Mouse (Mus musculus) adrenal gland (tissue): ENCODE data around the gene Abcg2.
"Not testable (repeated sequence)": the region's sequence is repeated elsewhere in the genome, so short reads cannot be mapped to it uniquely, and the experiment has no call there.

Source experiments
- intact Hi-C: fragments of 180-260 bp; cut with DNase I; formaldehyde crosslinking; loops from one replicate; pipeline ENCODE4 v1.15.1; 2025
- long read RNA-seq, 2 experiments: library from polyadenylated mRNA; unstranded; transcript quantifications; one replicate each; pipeline ENCODE4 v2.0.0; 2020; ENCODE audit warnings: borderline replicate concordance in 1 of 2; ENCODE audit not compliant: insufficient replicate concordance in 1 of 2

Gene Abcg2
- long read RNA-seq, experiment 1, full-length matches to known transcripts, result 16 of 19 reads
- long read RNA-seq, experiment 1, partial matches to known transcripts, result 2 of 19 reads
- long read RNA-seq, experiment 1, other reads (novel, unspliced or antisense), result 1 of 19 reads
- long read RNA-seq, experiment 2, full-length matches to known transcripts, result 21 of 29 reads
- long read RNA-seq, experiment 2, partial matches to known transcripts, result 2 of 29 reads
- long read RNA-seq, experiment 2, other reads (novel, unspliced or antisense), result 6 of 29 reads

DNA sequence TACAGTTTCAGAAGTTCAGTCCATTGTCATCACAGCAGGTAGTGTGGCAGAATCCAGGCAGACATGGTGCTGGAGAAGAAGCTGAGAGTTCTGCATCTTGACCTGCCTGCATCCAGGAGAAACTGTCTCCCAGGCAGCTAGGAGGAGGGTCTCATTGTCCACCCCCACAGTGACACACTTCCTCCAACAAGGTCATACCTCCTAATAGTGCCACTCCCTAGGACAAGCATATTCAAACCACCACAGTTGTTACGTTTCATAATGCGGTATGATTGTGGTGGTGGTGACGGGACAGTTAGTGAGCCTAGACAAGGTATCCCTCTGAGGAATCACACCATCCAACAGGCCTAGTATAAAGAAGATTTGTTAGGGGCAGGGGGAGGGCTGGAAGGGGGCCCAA, at the start of gene Abcg2:
Abcg2 (plus strand) TSS at position 301 of the 400 bp plus-strand sequence.
- intact Hi-C loops, result not testable (repeated sequence)

DNA sequence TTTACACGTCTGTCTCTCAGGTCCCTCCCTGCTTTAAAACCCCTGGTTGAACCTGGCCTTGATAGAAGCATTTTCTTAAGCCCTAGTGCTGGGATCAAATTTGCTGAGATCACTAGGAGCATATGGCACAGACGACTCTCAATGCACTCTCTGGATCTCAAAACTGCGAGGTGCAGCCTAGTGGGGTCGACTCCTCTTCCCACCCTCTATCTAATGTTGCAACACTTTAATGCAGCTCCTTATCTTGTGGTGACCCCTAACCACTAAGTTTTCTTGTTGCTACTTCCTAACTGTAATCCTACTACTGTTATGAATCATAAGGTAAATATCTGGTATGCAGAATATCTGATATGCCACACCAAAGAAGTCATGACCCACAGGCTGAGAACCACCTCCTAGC, 44.1 kb upstream of the Abcg2 start:
- intact Hi-C loops, result loop anchor here (10.0 kb wide), 1 partner anchor 55 kb away; no protein-coding TSS in a partner anchor

DNA sequence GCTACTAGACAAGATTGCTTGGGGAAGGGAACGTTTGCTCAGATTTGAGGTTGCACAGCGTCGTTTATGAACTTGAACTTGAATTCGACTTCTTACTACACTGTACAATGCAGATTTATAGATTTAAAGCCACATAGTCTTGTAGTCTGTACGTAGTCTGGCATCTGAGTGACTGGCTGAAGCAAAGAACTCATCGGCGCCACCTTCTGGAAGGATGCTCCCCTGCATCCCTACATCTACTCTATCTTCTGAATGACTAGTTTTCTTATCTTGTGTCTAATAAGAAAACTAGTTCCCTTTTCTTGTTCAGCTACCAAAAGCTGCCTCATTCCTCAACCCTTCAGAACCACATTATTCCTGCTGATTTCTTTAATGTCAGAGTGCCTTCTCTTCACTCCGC, 41.5 kb upstream of the Abcg2 start:
- intact Hi-C loops, result loop anchor here (10.0 kb wide), 1 partner anchor 52 kb away; no protein-coding TSS in a partner anchor

DNA sequence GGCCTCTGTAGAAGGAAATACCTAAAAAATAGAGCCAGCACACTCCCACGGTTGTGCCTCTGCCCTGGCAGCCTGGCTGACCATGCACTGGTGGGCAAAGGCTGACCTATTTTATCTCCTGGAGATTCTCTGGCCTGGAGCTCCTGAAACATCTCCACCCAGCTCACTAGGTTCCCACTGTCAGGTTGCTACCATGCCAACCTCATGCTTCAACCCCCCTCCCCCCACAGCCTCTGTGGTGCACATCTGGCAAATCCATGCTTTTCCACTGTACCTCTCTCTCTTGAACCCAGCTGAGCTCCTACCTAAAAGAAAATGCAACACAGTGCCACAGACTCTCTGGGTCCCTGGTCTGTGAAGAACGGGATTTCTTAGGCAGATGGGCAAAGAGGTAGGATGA, 39.4 kb upstream of the Abcg2 start:
- intact Hi-C loops, result loop anchor here (10.0 kb wide), 1 partner anchor 50 kb away; no protein-coding TSS in a partner anchor

DNA sequence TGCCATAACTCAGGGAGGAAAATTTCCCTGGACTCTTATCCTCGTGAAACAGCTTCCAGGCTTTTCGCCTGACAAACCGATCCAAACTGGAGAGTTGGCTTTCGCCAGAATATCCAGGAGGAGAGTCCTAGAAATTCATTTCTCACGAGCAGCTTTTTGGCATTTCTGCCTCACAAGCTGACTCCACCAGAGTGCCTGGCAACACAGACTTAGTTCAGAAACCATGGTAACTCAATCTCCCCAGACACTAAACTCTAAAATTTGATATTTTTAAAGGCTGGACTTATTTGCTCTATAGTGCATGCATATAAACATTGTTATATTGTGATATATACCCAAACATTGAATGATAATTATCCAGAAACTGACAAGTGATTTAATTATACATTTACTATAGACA, 38.3 kb upstream of the Abcg2 start:
- intact Hi-C loops, result loop anchor here (2.0 to 10.0 kb wide), 2 partner anchors 49 to 225 kb away; no protein-coding TSS in a partner anchor

DNA sequence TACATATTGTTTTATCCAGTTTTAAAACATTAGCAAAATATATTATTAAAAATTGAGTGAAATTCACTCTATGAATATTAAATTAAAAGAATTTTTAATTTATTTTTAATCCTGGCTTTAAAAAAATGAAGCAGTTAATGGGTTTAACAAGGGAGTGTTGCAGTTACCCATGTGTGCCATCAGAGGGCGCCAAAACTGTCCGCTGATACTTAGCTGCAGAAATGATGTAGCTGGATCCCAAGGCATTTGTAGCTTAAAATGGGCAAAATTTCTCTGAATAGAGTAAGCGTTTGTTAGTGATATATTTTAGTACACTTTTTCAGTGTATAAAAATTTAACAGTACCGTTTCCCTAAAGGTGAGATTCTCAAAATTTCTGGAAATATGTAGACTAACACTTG, 37.5 kb upstream of the Abcg2 start:
- intact Hi-C loops, result loop anchor here (2.0 to 10.0 kb wide), 2 partner anchors 48 to 224 kb away; no protein-coding TSS in a partner anchor

DNA sequence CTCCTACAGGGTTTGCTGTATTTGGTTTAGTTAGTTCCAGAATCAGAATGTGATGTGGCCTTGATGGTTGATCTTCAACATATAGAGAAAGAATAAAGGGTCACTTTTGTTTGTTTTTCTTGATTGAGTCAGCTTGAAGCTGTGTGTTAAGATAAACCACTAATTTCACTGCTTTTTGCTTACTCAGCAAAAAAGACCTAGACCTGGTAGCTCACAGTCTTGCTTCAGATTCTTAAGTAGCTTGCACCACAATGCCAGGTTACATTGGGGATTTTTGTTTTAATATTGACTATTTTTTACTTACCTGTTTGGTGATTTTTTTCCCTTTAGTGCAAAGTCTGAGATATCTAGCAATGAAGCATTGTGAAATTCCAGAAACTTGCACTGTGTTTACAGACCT, 30.5 kb upstream of the Abcg2 start:
- intact Hi-C loops, result not testable (repeated sequence)

DNA sequence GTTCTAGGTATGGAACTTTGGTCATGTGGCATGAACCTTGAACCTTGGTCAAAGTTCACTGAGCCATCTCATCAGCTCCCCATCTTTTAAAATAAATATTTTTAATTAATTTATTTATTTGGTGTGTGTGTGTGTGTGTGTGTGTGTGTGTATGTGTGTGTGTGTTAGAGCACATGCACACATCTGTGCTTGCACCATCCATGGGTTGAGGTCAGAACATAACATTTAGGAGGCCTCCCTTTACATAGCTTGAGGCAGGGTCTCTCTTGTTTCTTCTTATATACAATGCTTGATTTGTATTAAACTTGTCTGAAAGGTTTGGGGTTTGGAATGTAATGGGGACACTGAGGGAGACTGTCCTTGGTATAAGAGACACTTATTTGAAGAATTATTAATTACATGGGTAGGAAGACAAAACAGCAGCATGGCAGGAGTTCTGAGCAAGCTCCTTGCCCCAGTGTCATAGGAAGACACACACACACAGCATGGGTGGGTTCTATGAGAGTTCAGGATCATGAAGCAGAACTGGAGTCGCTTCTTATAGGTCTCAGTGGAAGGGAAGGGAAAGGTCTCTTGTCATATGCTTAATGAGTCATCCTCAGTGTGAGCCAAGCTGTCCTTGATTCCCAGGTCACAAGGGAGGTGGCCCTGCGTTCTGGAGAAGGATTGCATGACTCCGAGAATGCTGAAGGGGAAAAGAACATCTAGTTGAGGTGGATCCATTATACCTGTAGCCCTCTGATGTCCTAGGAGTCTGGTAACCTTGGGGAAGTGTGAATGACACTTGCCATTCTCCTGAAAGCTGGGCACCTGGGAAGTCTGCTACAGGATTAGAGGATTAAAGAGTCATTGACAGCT, 9.9 kb downstream of the Abcg2 start:
- intact Hi-C loops, result loop anchor here (10.0 kb wide), 1 partner anchor 49 kb away; no protein-coding TSS in a partner anchor

DNA sequence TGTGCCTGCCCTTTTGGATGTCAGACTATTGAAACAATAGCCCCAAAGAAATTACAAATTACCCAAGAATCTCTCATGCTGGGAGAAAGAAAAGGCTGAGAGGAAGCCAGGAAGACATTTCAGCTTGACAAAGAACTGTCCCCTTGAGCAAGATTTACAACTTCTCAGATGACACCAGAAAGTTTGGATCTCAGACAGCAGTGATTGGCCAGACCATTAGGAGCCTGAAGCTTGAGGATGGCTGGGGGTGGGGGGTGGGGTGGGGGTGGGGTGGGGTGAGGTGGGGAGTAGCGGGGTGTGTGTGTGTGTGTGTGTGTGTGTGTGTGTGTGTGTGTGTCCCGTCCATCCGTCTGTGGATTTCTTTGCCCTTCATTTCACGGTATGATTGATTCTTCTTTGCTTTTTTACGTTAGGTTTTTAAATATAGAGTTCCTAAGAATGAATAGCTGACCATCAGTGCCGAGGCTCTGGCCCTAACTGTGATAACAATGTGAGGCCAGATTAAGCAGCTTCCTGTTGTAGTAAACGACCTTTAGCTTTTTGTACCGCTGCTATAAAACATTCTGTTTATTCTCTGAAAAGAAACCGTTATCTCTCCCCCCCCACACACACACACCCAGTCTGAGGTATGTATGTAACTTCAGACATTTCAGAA, 11.4 kb downstream of the Abcg2 start:
- intact Hi-C loops, result loop anchor here (10.0 kb wide), 1 partner anchor 51 kb away; no protein-coding TSS in a partner anchor

DNA sequence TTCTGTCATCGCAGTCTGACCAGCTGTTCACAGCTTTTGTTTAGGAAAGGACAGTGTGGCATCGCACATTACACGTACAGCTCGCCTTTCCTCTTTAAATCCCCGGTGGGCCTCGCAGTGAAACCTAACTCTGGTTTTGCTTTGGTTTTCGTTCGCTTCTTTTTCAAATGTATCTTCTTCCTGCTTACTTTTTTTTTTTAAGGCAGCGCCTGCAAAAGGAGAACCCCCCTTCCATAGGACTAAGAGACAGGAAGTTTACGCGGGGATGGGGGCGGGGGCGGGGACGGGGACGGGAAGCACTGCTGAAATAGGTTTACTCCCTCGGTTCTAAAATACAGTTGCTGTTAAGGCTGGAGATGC, 12.0 kb downstream of the Abcg2 start:
- intact Hi-C loops, result loop anchor here (10.0 kb wide), 1 partner anchor 51 kb away; no protein-coding TSS in a partner anchor

DNA sequence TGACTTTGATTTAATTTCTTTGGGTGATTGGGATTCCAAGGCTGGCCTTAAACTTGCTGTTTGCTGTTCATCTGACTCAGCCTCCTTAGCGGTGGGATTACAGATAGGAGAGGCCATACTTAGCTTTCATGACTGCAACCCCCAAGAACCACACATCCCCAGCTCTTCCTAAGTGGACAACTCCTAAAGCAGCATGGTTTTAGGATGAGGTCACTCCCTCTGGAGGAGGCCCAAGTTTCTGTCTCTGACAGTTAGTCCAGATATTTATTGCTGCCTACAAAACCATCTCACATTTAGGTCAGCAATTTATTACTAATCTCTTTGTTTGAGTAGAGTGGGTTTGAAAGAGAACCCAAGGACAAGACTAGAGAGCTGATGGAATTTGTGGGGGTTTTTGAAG, 17.8 kb downstream of the Abcg2 start:
- intact Hi-C loops, result loop anchor here (2.0 kb wide), 1 partner anchor 169 kb away; no protein-coding TSS in a partner anchor

DNA sequence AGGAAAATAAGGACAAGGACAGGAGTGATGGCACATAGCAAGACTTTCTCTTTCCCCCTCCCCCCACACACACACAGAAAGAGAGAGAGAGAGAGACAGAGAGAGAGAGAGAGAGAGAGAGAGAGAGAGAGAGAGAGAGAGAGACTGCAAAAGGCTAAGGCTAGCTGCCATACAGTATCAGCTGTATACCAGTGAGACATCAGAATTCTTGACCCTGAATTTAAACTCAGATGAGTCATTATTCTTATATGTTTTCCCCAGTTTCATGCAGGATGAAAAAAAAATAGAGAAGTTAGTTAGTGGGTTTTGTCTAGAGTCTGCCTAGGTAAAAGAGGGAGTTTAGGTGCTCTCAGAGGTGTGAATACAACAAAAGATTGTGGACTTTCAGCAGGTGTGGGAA, 18.7 kb downstream of the Abcg2 start:
- intact Hi-C loops, result loop anchor here (2.0 kb wide), 1 partner anchor 168 kb away; no protein-coding TSS in a partner anchor

DNA sequence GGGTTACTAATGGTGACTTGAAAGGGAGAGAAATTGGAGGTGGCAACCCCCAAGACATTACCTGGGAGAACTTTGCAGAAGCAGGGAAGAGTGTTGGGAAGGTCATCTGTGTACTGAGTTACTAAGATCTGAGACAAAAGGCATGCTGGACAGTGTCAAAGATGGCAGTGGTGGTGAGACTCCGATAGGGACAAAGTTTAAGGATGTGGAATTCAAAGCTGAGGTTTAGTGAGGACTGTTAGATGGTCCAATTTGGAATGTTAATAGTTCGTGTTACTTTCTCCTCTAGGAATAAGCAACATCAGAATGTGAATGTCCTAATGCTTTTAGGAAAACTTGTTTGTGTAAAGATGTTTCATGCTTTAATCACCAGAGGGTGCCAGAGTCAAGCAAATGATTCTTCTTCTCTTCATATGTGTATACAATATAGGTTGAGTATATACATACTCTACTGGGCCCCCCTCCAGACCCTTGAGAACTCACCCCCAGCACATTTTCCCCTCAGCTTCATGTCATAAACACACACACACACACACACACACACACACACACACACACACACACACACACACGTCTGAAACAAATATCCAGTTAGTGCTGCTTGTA, 19.3 kb downstream of the Abcg2 start:
- intact Hi-C loops, result loop anchor here (2.0 kb wide), 2 partner anchors 21 to 167 kb away; no protein-coding TSS in a partner anchor

DNA sequence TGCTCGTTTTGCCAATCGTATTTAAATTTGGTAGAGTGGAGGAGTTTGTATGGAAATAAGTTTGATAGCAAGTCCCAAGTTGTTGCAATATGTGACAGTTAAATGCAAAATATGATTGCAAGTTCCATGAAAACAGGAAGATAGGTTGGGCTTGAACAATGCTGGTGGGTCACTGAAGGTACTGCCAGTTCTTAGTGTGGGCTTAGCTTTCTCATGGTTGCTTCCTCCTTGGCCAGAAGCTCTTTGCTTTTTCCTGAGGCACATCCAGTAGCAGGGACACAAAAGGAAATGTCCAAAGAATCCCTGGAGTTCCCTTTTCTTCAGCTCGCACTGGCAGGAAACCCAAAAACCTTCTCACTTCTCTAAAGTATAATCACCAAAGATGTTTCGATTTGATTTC, 22.3 kb downstream of the Abcg2 start:
- intact Hi-C loops, result loop anchor here (5.0 kb wide), 1 partner anchor 571 kb away; no protein-coding TSS in a partner anchor

DNA sequence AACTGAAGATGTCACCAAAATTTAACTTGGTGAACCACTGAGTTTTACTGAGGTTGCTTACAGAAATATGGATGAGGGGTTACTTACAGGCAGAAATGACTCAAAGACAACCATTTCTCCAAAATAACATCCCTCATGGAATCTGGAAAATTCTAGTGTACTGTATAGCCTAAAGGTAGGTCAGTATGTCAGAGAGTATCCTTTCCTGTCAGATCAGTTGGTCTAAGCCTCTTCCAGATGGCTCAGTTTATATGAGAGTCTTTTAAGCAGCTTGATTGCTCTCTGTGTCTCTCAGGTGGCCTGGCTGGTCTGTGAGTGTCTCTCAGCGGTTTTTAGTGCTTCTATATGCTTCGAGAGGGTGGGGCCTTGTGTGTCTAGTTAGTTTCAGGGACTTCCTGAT, 24.1 kb downstream of the Abcg2 start:
- intact Hi-C loops, result loop anchor here (5.0 kb wide), 1 partner anchor 569 kb away; no protein-coding TSS in a partner anchor

DNA sequence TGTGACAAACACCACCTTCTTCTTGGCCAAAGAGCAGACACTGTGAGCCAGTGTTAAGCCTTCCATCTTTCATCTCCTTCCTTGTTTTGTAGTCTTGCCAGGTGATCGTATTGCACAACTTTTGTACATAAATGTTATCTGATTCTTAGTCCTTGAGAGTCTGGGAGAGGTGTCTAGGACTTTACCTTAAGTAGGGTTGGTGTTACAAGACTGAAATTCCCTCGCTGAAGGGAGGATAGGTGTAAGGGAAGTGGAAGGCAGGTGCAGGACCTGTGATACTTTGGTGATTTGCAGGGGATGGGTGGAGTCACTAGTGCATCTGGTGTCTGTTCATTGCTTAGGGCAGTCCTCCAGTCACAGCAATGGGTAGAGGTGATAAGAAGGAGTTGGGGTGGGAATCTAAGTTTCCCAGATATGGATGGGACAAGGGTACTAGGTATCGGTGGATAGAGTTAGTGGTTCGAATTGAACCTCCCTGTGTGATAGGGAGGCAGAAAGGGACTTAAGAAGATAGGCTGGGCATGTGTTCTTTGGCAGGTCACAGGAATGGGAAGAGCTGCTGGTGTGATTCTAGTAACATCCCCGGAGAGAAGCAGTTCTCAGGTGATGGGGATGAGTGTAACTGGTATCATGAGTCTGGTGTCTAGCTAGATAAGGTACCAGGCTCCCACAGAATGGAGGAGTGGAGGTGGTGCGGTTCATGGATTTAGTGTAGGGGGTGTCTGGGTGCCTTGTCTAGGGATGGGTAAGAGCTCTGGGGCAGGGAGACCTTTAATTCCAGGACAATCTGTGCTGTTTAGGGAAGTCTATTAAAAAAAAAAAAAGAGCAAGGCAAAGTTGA, 25.8 kb downstream of the Abcg2 start:
- intact Hi-C loops, result loop anchor here (5.0 kb wide), 1 partner anchor 567 kb away; no protein-coding TSS in a partner anchor

DNA sequence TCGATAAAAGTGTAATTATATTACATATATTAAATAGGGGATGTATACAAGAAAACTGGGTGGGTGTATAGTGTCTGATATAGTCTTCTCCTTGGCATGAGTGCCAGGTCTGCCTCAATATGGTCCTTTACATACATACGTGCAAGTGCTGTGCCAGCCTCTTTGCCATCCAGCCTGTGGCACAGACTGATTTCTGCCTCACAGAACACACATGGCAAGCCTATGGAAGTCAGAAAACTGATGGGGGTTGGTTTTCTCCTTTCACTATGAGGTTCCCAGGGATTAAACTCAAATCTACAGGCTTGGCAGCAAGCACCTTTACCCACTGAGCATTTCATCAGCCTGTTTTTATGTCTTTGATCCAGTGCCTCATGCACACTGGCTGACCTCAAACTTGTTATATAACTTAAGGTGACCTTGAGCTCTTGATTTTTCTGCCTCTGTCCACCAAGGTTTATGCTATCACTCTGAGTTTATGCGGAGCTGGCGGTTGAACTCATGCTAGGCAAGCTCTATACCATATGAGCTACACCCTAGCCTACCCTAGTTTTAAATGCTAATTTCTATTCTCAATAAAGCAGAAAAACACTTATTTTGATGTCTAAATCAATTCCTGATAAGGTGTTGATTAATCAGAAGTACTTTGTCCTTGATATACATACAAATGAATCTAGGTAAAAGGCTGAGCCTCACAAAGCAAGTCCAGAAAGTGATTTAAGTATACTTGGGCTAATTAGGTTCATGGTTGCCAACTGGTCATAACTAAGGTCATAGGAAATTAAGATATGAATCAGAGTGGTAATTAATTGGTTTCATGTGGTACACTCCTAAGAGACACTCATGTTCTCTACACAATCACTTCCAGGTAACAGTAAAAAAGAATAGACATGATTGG, 26.7 kb downstream of the Abcg2 start:
- intact Hi-C loops, result no loop called here

DNA sequence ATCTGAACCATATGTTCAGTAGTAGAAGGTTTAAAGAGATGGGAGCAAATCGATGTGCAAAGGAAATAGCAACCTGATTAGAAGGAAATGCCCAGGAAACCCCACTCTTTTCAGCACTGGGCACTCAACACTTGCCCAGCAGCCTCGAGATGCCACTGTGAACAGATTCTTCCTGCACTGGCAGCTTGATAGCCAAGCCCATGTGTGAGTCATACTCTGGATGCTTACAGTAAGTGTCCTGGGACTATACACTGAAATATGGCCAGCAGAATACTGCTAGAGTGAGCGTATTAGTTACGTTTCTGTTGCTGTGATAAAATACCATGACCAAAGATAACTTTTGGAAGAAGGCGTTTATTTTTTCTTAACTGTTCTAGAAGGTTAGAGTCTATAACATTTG, 39.8 kb downstream of the Abcg2 start:
- intact Hi-C loops, result loop anchor here (2.0 kb wide), 1 partner anchor 19 kb away; no protein-coding TSS in a partner anchor

DNA sequence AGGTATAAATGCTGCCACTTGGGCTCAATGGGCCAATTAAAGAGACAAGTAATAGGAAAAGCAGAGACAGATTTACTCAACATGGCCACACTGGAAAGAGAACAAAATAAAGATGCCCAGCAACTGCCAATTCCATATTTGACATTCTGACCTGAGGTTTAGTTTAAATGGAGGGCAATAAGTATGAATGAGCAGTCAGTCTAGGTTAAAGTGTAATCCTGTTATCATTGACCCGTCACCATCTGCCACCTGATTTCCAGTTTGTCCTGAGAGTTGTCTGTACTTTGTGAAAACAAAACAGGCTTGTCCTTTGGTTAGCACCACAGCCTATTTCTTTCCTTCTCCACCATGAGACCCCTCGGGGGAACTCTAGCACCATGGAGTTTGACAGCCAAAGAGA, 44.9 kb downstream of the Abcg2 start:
- intact Hi-C loops, result no loop called here
